Mouse (Mus musculus) gastrocnemius, postnatal 36 days (tissue): ENCODE results near the gene Pak6. TPM values are rescaled to one million over a fixed set of nuclear protein-coding genes. Genes with fewer than 3 reads are reported as not detected.

Experiments
- DNase-seq, 2 experiments: peaks; one replicate each; pipeline ENCODE4 v3.0.0; 2022
- intact Hi-C: fragments of 180-260 bp; cut with DNase I; formaldehyde crosslinking; loops from one replicate; pipeline ENCODE4 v1.15.1; 2025
- total RNA-seq, 2 experiments: library from RNA; stranded (reverse); gene quantifications; 2 replicates each; pipeline ENCODE4 v1.2.3; 2021

The Pak6 gene
- total RNA-seq, 2 experiments from 2014 or later: 0.20 to 0.31 TPM

- intact Hi-C loops: no loop called here
- no peak for DNase-seq
These were observed 982 bp downstream of the Pak6 start for GRCm38 (mm10) chr2:118663804-118664766.

- no peak for DNase-seq
- intact Hi-C loops: no loop called here
These were observed 1.9 kb downstream of the Pak6 start for GRCm38 (mm10) chr2:118664975-118665516.

- DNase-seq: no peak
- intact Hi-C loops: no loop called here
These were observed 2.5 kb downstream of the Pak6 start for GRCm38 (mm10) chr2:118665616-118666015.

- no peak for DNase-seq
- intact Hi-C loops: no loop called here
These were observed 4.1 kb downstream of the Pak6 start for GRCm38 (mm10) chr2:118667181-118667580.

- intact Hi-C loops: no loop called here
- DNase-seq: no peak
These were observed 6.1 kb downstream of the Pak6 start for GRCm38 (mm10) chr2:118669245-118669644.

GRCm38 (mm10) chr2:118669785-118670184, 6.7 kb downstream of the Pak6 start:
- intact Hi-C loops: no loop called here
- no peak for DNase-seq

- intact Hi-C loops: no loop called here
- DNase-seq: no peak
These were observed 8.6 kb downstream of the Pak6 start for GRCm38 (mm10) chr2:118671728-118672127.

- DNase-seq: no peak
- intact Hi-C loops: no loop called here
These were observed 10.8 kb downstream of the Pak6 start for GRCm38 (mm10) chr2:118673686-118674465.

- intact Hi-C loops: no loop called here
- DNase-seq: no peak
These were observed 11.4 kb downstream of the Pak6 start for GRCm38 (mm10) chr2:118674500-118674899.

- DNase-seq: no peak
- intact Hi-C loops: no loop called here
These were observed 14.0 kb downstream of the Pak6 start for GRCm38 (mm10) chr2:118676839-118677741.

GRCm38 (mm10) chr2:118677817-118678216, 14.7 kb downstream of the Pak6 start:
- intact Hi-C loops: no loop called here
- no peak for DNase-seq

- intact Hi-C loops: no loop called here
- no peak for DNase-seq
These were observed 16.5 kb downstream of the Pak6 start for GRCm38 (mm10) chr2:118679577-118679976.

- DNase-seq: no peak
- intact Hi-C loops: no loop called here
These were observed 17.8 kb downstream of the Pak6 start for GRCm38 (mm10) chr2:118680926-118681325.

GRCm38 (mm10) chr2:118682544-118683260, 19.6 kb downstream of the Pak6 start:
- intact Hi-C loops: no loop called here
- no peak for DNase-seq

GRCm38 (mm10) chr2:118685088-118685487, 22.0 kb downstream of the Pak6 start:
- DNase-seq: no peak
- intact Hi-C loops: no loop called here

- no peak for DNase-seq
- intact Hi-C loops: no loop called here
These were observed 23.6 kb downstream of the Pak6 start for GRCm38 (mm10) chr2:118686693-118687092.

GRCm38 (mm10) chr2:118687791-118688190, 24.7 kb downstream of the Pak6 start:
- no peak for DNase-seq
- intact Hi-C loops: no loop called here

- DNase-seq: no peak
- intact Hi-C loops: no loop called here
These were observed 26.8 kb downstream of the Pak6 start for GRCm38 (mm10) chr2:118689875-118690274.

GRCm38 (mm10) chr2:118693370-118693966, 30.4 kb downstream of the Pak6 start:
- no peak for DNase-seq
- intact Hi-C loops: no loop called here
